Mouse (Mus musculus) erythroblast, embryonic 14.5 days (primary cell): ENCODE data around the gene Reg1.

Experiments used
- GATA1 ChIP-seq: IDR thresholded peaks from 2 replicates; pipeline ENCODE4 v1.6.1; 2012; ENCODE audit warnings: low read length, inconsistent platforms, mixed read lengths
- TAL1 ChIP-seq: IDR thresholded peaks from 3 replicates; pipeline ENCODE4 v1.6.1; 2012; ENCODE audit warnings: low read length, inconsistent platforms, mixed read lengths

- TF ChIP-seq GATA1 = no peak
- TF ChIP-seq TAL1 = no peak
These were observed 37.8 kb downstream of the Reg1 start for GRCm38 (mm10) chr6:78460191-78460825.
